Mouse (Mus musculus) cortical plate, adult 2 months (tissue): ENCODE measurements at regions not wholly inside any gene's neighbourhood (a gene's known extent, or its start where the extent isn't known, plus 50 kb on each side); places are given as distances from the start of the nearest gene placed in this dataset.

Experiments
- CTCF ChIP-seq: fragments of 200-500 bp; IDR thresholded peaks from 2 replicates; pipeline ENCODE4 v1.5.1; 2011; ENCODE audit warnings: mild to moderate bottlenecking, control low read depth, low read length; ENCODE audit not compliant: insufficient read depth; ENCODE audit errors: extremely low read depth
- POLR2A ChIP-seq: fragments of 200-500 bp; IDR thresholded peaks from 2 replicates; pipeline ENCODE4 v1.6.1; 2011; ENCODE audit warnings: mild to moderate bottlenecking, low read length, control low read depth; ENCODE audit not compliant: insufficient read depth; ENCODE audit errors: extremely low read depth

GRCm38 (mm10) chr3:143158568-143158967, 276.8 kb upstream of the Pkn2 start:
- TF ChIP-seq CTCF (no peak), POLR2A (no peak)
